Mouse (Mus musculus) lung, adult 2 months (tissue): ENCODE data around the gene Gm18596.
"Not testable (repeated sequence)": the region's sequence is repeated elsewhere in the genome, so short reads cannot be mapped to it uniquely, and the experiment has no call there.

Experiments used
- CTCF ChIP-seq: fragments of 200-500 bp; IDR thresholded peaks from 2 replicates; pipeline ENCODE4 v1.5.1; 2011; ENCODE audit warnings: mild to moderate bottlenecking, low read length, control low read depth; ENCODE audit not compliant: insufficient read depth
- POLR2A ChIP-seq: fragments of 200-500 bp; IDR thresholded peaks from 2 replicates; pipeline ENCODE4 v1.6.1; 2011; ENCODE audit warnings: low read depth, mild to moderate bottlenecking, control low read depth, low read length, borderline replicate concordance; ENCODE audit errors: extremely low read depth

- TF ChIP-seq POLR2A, CTCF: not testable (repeated sequence)
Measured at GRCm38 (mm10) chr10:77741924-77742688, at the start of gene Gm18596.
